In the genomic region with DNA sequence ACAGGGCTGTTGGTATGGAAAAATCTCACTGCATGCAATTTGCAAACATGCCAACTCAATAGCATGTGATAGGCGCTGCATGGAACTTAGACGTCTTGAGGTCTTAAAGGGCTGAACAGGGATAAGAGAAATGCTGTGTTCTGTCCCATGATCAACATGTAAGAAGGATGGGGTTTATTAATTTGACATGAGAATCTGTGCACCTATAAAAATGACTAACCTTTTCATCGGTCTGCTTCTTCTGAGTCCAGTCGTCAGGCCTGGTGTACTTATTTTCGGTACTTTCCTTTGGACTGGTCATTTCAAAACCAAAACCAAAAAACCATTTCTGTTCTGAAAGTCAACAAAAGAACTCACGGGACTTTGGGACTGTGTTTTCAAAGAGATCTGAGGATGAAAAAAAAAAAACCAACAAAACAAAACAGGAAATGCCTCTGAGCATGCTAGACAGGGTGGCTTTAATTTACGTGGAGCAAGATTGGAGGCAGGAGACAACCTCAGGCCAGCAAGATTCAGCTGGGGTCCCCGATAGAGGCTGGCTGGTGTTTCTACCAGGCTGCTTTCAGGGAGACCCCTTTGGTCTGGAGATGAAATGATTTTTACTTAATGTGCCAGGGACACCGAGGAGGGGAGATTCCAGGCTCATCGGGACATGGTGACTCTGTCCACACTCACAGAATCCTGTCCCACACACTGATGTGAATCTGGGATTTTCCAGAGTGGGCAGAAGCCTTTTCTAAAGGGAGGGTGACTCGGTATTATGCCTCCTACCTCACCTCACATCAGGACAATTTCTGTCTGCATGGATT, we compare ENCODE assay signal across 9 mouse cellular contexts. TPM values are rescaled to one million over a fixed set of nuclear protein-coding genes. Genes with fewer than 3 reads are reported as not detected.
DNase-seq lines count a peak whose midpoint lies in the region; ATAC-seq lines count a peak whose summit lies in the region.
"Had no signal": no experiment of that assay in that cellular context is flagged by ENCODE, and none has a peak within 500 bp of the region (broad histone marks: within the 10 kb centered on the region; RNA-seq: fewer than 3 reads in every experiment).

No protein-coding gene starts in this region.

- H3K27ac ChIP-seq in heart, embryonic 10.5 days = no peak overlapping the region
- peak overlapping the region; percentile 67 for H3K27ac ChIP-seq in hindbrain, embryonic 15.5 days (replicated peaks)
- H3K27ac ChIP-seq in midbrain, embryonic 15.5 days = peak overlapping the region; percentile 54

- WGBS in heart, embryonic 10.5 days = 57% methylated on average over 11 of the region's 11 CpGs
- 25% methylated on average over 11 of the region's 11 CpGs for WGBS in hindbrain, embryonic 15.5 days
- 11% methylated on average over 11 of the region's 11 CpGs for WGBS in midbrain, embryonic 15.5 days

- peaks cover 19% of the 10 kb centered on the region; the same call in 1 of the 2 replicates for H3K27me3 ChIP-seq in heart, embryonic 10.5 days (ENCODE audit: insufficient read depth, poor library complexity, severe bottlenecking)
- H3K27me3 ChIP-seq in hindbrain, embryonic 15.5 days = peaks cover 38% of the 10 kb centered on the region
- no peaks in the 10 kb centered on the region for H3K27me3 ChIP-seq in midbrain, embryonic 15.5 days (replicated peaks)

- no peak for DNase-seq in heart, embryonic 10.5 days (ENCODE audit: low spot score)
- DNase-seq in heart, adult 18-20 months = no peak
- DNase-seq in cerebellum, postnatal 25 days = peak; percentile 11 to 44
- no peak for DNase-seq in adrenal gland, adult 18-20 months (ENCODE audit: low spot score in 2 of 2)
- DNase-seq in thymus, postnatal 36 days = no peak
- no peak for DNase-seq in T-cell, adult 2 months (ENCODE audit: low spot score)

- no peaks in the 10 kb centered on the region for H3K36me3 ChIP-seq in heart, embryonic 10.5 days
- no peaks in the 10 kb centered on the region for H3K36me3 ChIP-seq in hindbrain, embryonic 15.5 days
- H3K36me3 ChIP-seq in midbrain, embryonic 15.5 days (replicated peaks) = no peaks in the 10 kb centered on the region

- H3K4me1 ChIP-seq in heart, embryonic 10.5 days = no peaks in the 10 kb centered on the region
- peaks cover 19% of the 10 kb centered on the region for H3K4me1 ChIP-seq in hindbrain, embryonic 15.5 days (replicated peaks)
- H3K4me1 ChIP-seq in midbrain, embryonic 15.5 days = peaks cover 26% of the 10 kb centered on the region

- ATAC-seq in hindbrain, embryonic 15.5 days (ENCODE audit: low FRiP score, low read depth) = peak; percentile 54; the same call in 1 of the 2 replicates
- ATAC-seq in midbrain, embryonic 15.5 days (replicated peaks) = peak; percentile 53; the same call in 1 of the 2 replicates

- peak overlapping the region; percentile 48 for H3K4me2 ChIP-seq in hindbrain, embryonic 15.5 days
- H3K4me2 ChIP-seq in midbrain, embryonic 15.5 days = peak overlapping the region; percentile 51

- H3K4me3 ChIP-seq in heart, embryonic 10.5 days = peak overlapping the region; percentile 61
- H3K4me3 ChIP-seq in hindbrain, embryonic 15.5 days = no peak overlapping the region
- H3K4me3 ChIP-seq in midbrain, embryonic 15.5 days = 0 out of 2 replicates have a peak overlapping the region, but pooled peaks have one; percentile 31

- H3K9me3 ChIP-seq in heart, embryonic 10.5 days = no peaks in the 10 kb centered on the region
- no peaks in the 10 kb centered on the region for H3K9me3 ChIP-seq in hindbrain, embryonic 15.5 days
- no peaks in the 10 kb centered on the region for H3K9me3 ChIP-seq in midbrain, embryonic 15.5 days

- no peak overlapping the region for H3K9ac ChIP-seq in hindbrain, embryonic 15.5 days
- H3K9ac ChIP-seq in midbrain, embryonic 15.5 days = no peak overlapping the region

RNA-seq across cellular contexts. Expression of a gene that starts 36.6 kb away (rescaled TPM):
- polyA plus RNA-seq in heart, embryonic 10.5 days (2016; fragmentation: Nextera tagmentation; extraction: Ambion mirVana) = 0.20 and 0.57 TPM in 2 replicates
- not detected for total RNA-seq in heart, adult 18-20 months (2021)
- 21.9 and 36.3 TPM in 2 replicates for polyA plus RNA-seq in hindbrain, embryonic 15.5 days (2015; fragmentation: Nextera tagmentation; extraction: Ambion mirVana)
- 83.5 and 83.6 TPM in 2 replicates for polyA plus RNA-seq in midbrain, embryonic 15.5 days (2015; fragmentation: Nextera tagmentation; extraction: Ambion mirVana)
- not detected for total RNA-seq in adrenal gland, adult 18-20 months (2021)
- total RNA-seq: adrenal gland, postnatal 36 days had no signal

Comparison
In these comparisons a context has a peak if more than half of its experiments do, and no peak if none do; other contexts are left out.
1. DNase-seq: peak in cerebellum, postnatal 25 days (2 of 2); none in heart, embryonic 10.5 days (single experiment), heart, adult 18-20 months (0 of 2), adrenal gland, adult 18-20 months (0 of 2), thymus, postnatal 36 days (0 of 2) and T-cell, adult 2 months (single experiment).
2. RNA of a gene that starts 36.6 kb away (polyA plus RNA-seq): 83.5 to 83.6 TPM in midbrain, embryonic 15.5 days and 21.9 to 36.3 TPM in hindbrain, embryonic 15.5 days; 0.20 to 0.57 TPM in heart, embryonic 10.5 days; every median in the first group is over 10 times any median in the second.